Mouse (Mus musculus) kidney, postnatal 0 days (tissue): ENCODE measurements around the gene Sema3e. TPM values are rescaled to one million over a fixed set of nuclear protein-coding genes. Genes with fewer than 3 reads are reported as not detected.

Experiments
- ATAC-seq: fragments of 200-750 bp; cut with Nextera tagmentation; replicated peaks from 2 replicates; pipeline ENCODE4 v1.8.0; 2017; ENCODE audit warnings: low read depth, moderate number of reproducible peaks, moderate TSS enrichment, moderate library complexity; ENCODE audit not compliant: low FRiP score
- DNase-seq: peaks from one replicate; pipeline ENCODE4 v3.0.0-alpha.2; 2016; ENCODE audit warnings: low spot score
- H3K27ac ChIP-seq: fragments of 300-500 bp; sonication (generic); 2 replicates; pipeline ENCODE4 v1.5.1; 2014; ENCODE audit warnings: mild to moderate bottlenecking
- H3K27me3 ChIP-seq: fragments of 300-500 bp; sonication (generic); 2 replicates; pipeline ENCODE4 v1.6.1; 2014; ENCODE audit warnings: low read length, mixed read lengths; ENCODE audit not compliant: insufficient read depth
- H3K36me3 ChIP-seq: fragments of 300-500 bp; sonication (generic); 2 replicates; pipeline ENCODE4 v1.6.1; 2014; ENCODE audit warnings: low read length, mixed read lengths; ENCODE audit not compliant: insufficient read depth
- H3K4me1 ChIP-seq: fragments of 300-500 bp; sonication (generic); replicated peaks from 2 replicates; pipeline ENCODE4 v1.6.1; 2014; ENCODE audit warnings: antibody characterized with exemption, low read length, mixed read lengths; ENCODE audit not compliant: insufficient read depth
- H3K4me2 ChIP-seq: fragments of 300-500 bp; sonication (generic); 2 replicates; pipeline ENCODE4 v1.6.1; 2014; ENCODE audit warnings: mild to moderate bottlenecking, low read length, moderate library complexity, mixed read lengths
- H3K4me3 ChIP-seq: fragments of 300-500 bp; sonication (generic); replicated peaks from 2 replicates; pipeline ENCODE4 v1.5.1; 2014; ENCODE audit warnings: low read depth, low read length
- H3K9ac ChIP-seq: fragments of 300-500 bp; sonication (generic); 2 replicates; pipeline ENCODE4 v1.6.1; 2014; ENCODE audit warnings: low read depth, low read length
- H3K9me3 ChIP-seq: fragments of 300-500 bp; sonication (generic); replicated peaks from 2 replicates; pipeline ENCODE4 v1.6.1; 2016; ENCODE audit warnings: low read length, inconsistent platforms, mixed read lengths
- CTCF ChIP-seq: IDR thresholded peaks from 2 replicates; pipeline ENCODE4 v1.5.1; 2016; ENCODE audit warnings: antibody characterized with exemption, low read depth, mild to moderate bottlenecking, moderate library complexity
- WGBS: fragments of 180-500 bp; shearing (Covaris S2); extraction: QIAGEN DNeasy Blood & Tissue Kit; methylation state at CpG from one replicate; pipeline ENCODE4 v1.1.7; 2014; 5-methylcytosine and 5-hydroxymethylcytosine counted together
- polyA plus RNA-seq: library from polyadenylated mRNA; unstranded; fragments of >200 nt; fragmentation: Nextera tagmentation; extraction: Ambion mirVana; gene quantifications from 2 replicates; pipeline ENCODE4 v1.2.1, GENCODE M21; 2015

Sema3e gene
- polyA plus RNA-seq, 1 experiment from 2014 or later, result 1.6 TPM

DNA sequence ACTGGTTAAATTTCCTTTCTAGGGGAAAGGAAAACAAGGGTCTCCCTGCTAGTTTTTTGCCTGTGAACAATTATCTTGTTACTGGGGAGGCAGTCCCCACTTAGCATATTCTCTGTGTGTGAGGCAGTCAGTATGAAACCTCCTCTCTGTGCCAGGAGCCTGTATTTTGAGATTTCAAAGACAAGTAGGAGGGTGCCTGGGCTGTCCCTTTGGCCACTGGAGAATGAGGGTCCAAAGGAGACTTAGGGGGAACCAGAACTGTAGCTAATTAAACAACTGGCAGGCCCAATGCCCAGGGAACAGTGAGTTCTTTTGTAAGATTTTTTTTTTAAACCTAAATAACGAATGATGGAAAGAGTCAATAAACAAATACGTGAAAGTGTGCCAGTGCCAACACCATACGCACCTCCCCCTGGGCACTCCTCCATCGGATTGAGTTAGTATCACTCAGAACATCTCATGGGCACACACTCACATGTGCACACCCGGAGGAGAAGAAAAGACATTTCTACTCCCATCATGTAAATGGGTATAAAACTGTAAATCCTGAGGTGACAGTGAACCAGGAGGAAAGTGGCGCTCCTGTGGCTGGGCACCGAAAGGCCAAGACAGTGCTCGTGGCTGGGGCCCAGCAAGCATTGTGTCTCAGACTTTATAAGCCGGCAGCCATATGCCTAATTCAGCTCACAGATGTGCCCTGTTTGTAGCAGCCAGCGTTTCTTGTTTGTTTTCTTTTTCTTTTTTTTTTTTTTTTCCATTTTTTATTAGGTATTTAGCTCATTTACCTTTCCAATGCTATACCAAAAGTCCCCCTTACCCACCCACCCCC is 148.5 kb downstream of the Sema3e start:
- no peaks in the 10 kb centered on the region for H3K4me1 ChIP-seq
- H3K9me3 ChIP-seq, result no peaks in the 10 kb centered on the region
- ATAC-seq, result no peak
- no peak for DNase-seq
- no peaks in the 10 kb centered on the region for H3K36me3 ChIP-seq
- WGBS, result 86% methylated on average over 10 of the region's 10 CpGs
- H3K4me2 ChIP-seq, result no peak overlapping the region
- H3K4me3 ChIP-seq, result no peak overlapping the region
- H3K9ac ChIP-seq, result no peak overlapping the region
- no peak overlapping the region for H3K27ac ChIP-seq
- H3K27me3 ChIP-seq, result no peaks in the 10 kb centered on the region
- TF ChIP-seq CTCF, result no peak

- TF ChIP-seq CTCF, result no peak
- ATAC-seq, result no peak
- Histone ChIP-seq H3K27ac (no peak overlapping the region), H3K4me1 (no peaks in the 10 kb centered on the region), H3K36me3 (no peaks in the 10 kb centered on the region), H3K9ac (no peak overlapping the region), H3K9me3 (no peaks in the 10 kb centered on the region), H3K27me3 (no peaks in the 10 kb centered on the region), H3K4me2 (no peak overlapping the region), H3K4me3 (no peak overlapping the region)
- no peak for DNase-seq
- WGBS, result 90% methylated on average over 10 of the region's 10 CpGs
Measured at GRCm38 (mm10) chr5:14180571-14180970, 155.5 kb downstream of the Sema3e start.

DNA sequence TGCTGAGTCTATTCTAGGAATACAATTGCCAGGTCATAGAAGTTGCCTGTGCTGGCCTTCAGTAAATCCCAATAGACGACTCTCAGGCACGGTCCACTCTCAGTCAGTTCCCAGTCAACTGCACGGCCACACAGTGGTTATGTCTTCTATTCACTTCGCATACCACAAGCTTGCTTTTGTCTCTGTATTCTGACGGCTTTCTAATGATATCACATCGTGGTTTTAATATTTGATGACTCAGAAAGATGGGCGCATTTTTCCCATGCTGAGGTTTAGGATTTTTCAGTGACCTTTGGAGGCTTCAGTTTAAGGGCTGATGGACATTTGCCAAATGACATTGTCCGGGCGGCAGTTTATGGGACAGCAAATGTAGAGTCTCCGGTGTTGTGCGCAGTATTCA is 157.1 kb downstream of the Sema3e start:
- no peak for TF ChIP-seq CTCF
- H3K4me2 ChIP-seq, result no peak overlapping the region
- no peaks in the 10 kb centered on the region for H3K36me3 ChIP-seq
- no peaks in the 10 kb centered on the region for H3K9me3 ChIP-seq
- H3K27ac ChIP-seq, result no peak overlapping the region
- DNase-seq (no peak), ATAC-seq (no peak)
- no peaks in the 10 kb centered on the region for H3K4me1 ChIP-seq
- no peak overlapping the region for H3K9ac ChIP-seq
- WGBS, result 80% methylated on average over 11 of the region's 11 CpGs
- H3K4me3 ChIP-seq, result no peak overlapping the region
- H3K27me3 ChIP-seq, result no peaks in the 10 kb centered on the region

GRCm38 (mm10) chr5:14195172-14195819 is 170.2 kb downstream of the Sema3e start:
- no peak overlapping the region for H3K27ac ChIP-seq
- ATAC-seq, result no peak
- no peaks in the 10 kb centered on the region for H3K36me3 ChIP-seq
- H3K9me3 ChIP-seq, result no peaks in the 10 kb centered on the region
- 66% methylated on average over 6 of the region's 6 CpGs for WGBS
- DNase-seq, result no peak
- no peak overlapping the region for H3K4me2 ChIP-seq
- no peak for TF ChIP-seq CTCF
- no peaks in the 10 kb centered on the region for H3K4me1 ChIP-seq
- no peaks in the 10 kb centered on the region for H3K27me3 ChIP-seq
- H3K4me3 ChIP-seq, result no peak overlapping the region
- H3K9ac ChIP-seq, result no peak overlapping the region

GRCm38 (mm10) chr5:14198344-14199040 is 173.4 kb downstream of the Sema3e start:
- no peak for ATAC-seq
- 56% methylated on average over 3 of the region's 3 CpGs for WGBS

DNA sequence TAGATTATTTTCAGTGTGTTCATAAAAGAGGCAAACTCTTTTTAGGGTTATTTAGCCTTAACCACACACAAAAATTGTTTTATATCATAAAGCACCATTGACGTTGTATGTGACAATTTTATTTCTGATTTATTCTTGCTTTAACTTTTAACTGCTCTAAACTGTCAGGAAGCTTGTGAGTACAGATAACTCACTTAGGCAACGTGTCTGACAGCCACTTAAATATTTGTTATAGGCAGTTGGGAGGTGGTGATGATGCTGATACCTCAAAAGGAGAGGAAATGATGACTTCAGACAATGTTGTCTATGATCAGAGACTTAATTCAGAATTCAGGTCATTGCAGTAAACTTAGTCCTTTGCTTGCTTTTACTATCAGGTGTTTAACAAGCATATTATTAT is 181.7 kb downstream of the Sema3e start:
- Histone ChIP-seq H3K27ac (no peak overlapping the region), H3K4me3 (no peak overlapping the region)

More at GRCm38 (mm10) chr5:14198344-14199040, 173.4 kb downstream of the Sema3e start:
- no peaks in the 10 kb centered on the region for H3K4me1 ChIP-seq
- H3K9ac ChIP-seq, result no peak overlapping the region
- H3K4me3 ChIP-seq, result no peak overlapping the region
- TF ChIP-seq CTCF, result no peak
- H3K4me2 ChIP-seq, result no peak overlapping the region
- no peaks in the 10 kb centered on the region for H3K27me3 ChIP-seq
- H3K27ac ChIP-seq, result no peak overlapping the region
- H3K36me3 ChIP-seq, result no peaks in the 10 kb centered on the region
- DNase-seq, result peak; percentile 28
- H3K9me3 ChIP-seq, result no peaks in the 10 kb centered on the region

More for the DNA sequence above, 181.7 kb downstream of the Sema3e start:
- ATAC-seq (no peak), DNase-seq (no peak)
- no peak overlapping the region for H3K9ac ChIP-seq
- H3K4me1 ChIP-seq, result no peaks in the 10 kb centered on the region
- no peak for TF ChIP-seq CTCF
- H3K27me3 ChIP-seq, result no peaks in the 10 kb centered on the region
- H3K9me3 ChIP-seq, result no peaks in the 10 kb centered on the region
- no peaks in the 10 kb centered on the region for H3K36me3 ChIP-seq
- 55% methylated on average over 2 of the region's 2 CpGs for WGBS
- H3K4me2 ChIP-seq, result no peak overlapping the region
